Mouse (Mus musculus): ENCODE results near the gene Pdcd6.

Gene Pdcd6

GRCm38 (mm10) chr13:74282299-74282698 lies 35.1 kb downstream of the Pdcd6 start:
- DNase-seq (ENCODE audit: low read depth, low spot score) = no peak

GRCm38 (mm10) chr13:74275726-74276125 lies 41.7 kb downstream of the Pdcd6 start:
- no peak for DNase-seq (ENCODE audit: low read depth, low spot score)

DNA sequence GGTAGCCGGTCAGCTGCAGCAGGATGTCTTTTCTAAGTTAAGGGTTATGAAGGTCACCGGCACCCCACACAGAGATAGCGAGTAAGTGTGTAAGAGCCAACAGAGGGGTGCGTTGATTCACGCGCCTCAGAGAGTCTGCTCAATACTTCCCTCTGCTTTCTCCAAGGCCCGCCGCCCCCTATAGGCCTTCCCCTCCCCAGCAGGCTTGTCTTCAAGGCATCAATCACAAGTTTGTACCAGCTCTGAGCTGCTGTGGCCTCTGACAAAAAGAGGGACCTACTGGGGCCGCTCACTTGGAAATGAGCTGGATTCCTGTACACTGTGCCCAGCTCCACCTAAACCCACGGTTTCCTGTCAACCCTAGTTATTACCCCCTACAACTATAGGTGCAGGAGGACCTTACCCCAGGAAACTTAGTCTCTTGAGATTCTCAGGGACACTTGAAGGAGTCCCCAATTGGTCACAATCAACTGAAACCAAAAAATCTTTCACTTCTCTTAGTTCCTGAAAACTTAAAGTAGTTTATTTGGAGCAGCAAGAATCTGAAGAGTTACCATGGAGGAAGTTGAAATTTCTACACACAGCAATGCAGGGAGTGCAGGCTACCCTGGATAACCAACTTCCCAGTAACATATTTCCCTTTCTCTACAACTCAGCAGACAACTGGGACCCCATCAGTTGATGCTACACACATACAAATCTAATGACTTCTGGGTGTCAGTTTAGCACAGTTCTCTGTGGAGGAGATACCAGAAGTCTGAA lies 57.0 kb downstream of the Pdcd6 start:
- peak; percentile 41 for DNase-seq (ENCODE audit: low read depth, low spot score)

DNA sequence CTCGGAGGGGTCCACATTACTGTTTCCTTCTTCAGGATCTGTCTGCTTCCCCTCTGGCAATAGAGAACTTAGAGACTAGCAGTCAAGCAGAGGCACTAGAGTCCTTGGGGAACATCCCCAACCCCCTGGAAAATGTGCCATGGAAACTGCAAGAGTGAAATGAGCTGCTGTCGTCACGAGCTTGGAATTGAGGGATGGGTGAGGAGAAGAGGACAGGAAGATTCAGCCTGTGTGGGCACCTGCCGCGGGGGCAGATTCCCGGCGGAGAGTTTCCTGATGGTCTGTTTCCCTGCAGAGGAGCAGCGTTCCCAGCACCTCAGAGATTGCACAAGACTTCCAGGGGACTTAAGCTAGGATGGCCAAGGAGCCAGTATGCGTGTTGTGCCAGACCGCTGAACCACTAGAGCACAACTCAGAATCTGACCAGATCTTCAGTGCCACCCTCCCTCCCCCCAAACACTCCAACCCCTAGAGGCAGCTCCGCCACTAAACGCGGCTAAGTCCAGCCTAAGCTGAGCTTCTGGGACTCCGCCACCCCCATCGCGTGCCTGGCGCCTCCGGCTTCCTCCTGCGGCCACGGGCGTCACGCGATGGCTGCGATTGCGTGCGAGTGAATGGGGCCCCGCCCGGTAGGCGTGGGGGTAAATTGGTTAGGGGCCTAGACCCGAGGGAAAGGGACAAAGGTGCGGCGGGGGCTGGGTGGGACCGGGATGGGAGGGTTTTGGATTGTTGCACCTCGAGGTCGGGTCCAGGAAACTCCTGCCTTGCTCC lies 57.7 kb downstream of the Pdcd6 start:
- peak; percentile 38 for DNase-seq (ENCODE audit: low read depth, low spot score)
